Mouse (Mus musculus): Measurements from ENCODE around the gene Gpa33.

GRCm38 (mm10) chr1:166128551-166128950 lies 1.5 kb upstream of the Gpa33 start:
- TF ChIP-seq EP300 (optimal IDR thresholded peaks at IDR 0.05) = no peak
- TF ChIP-seq CTCF (IDR thresholded peaks at IDR 0.05; ENCODE audit: low read depth) = no peak
